Mouse (Mus musculus): Measurements from ENCODE around the gene Hes2. TPM values are rescaled to one million over a fixed set of nuclear protein-coding genes. Genes with fewer than 3 reads are reported as not detected.

The Hes2 gene
- total RNA-seq, 2 experiments from 2014 or later = not detected

- DNase-seq (ENCODE audit: low spot score) = no peak
Measured at GRCm38 (mm10) chr4:152131809-152132771, 26.6 kb upstream of the Hes2 start.

- no peak for DNase-seq (ENCODE audit: low spot score)
Measured at GRCm38 (mm10) chr4:152132772-152133169, 25.9 kb upstream of the Hes2 start.

- DNase-seq (ENCODE audit: low spot score) = no peak
Measured at GRCm38 (mm10) chr4:152133213-152133612, 25.5 kb upstream of the Hes2 start.

GRCm38 (mm10) chr4:152134507-152134906 is 24.2 kb upstream of the Hes2 start:
- no peak for DNase-seq (ENCODE audit: low spot score)

GRCm38 (mm10) chr4:152135363-152135762 is 23.3 kb upstream of the Hes2 start:
- no peak for DNase-seq (ENCODE audit: low spot score)

GRCm38 (mm10) chr4:152136112-152136875 is 22.4 kb upstream of the Hes2 start:
- no peak for DNase-seq (ENCODE audit: low spot score)

GRCm38 (mm10) chr4:152136876-152137250 is 21.8 kb upstream of the Hes2 start:
- DNase-seq (ENCODE audit: low spot score) = no peak

- DNase-seq (ENCODE audit: low spot score) = peak; percentile 91
Measured at GRCm38 (mm10) chr4:152138497-152139260, 20.0 kb upstream of the Hes2 start.

GRCm38 (mm10) chr4:152140441-152140840 is 18.2 kb upstream of the Hes2 start:
- peak; percentile 45 for DNase-seq (ENCODE audit: low spot score)

GRCm38 (mm10) chr4:152141521-152142135 is 17.0 kb upstream of the Hes2 start:
- DNase-seq (ENCODE audit: low spot score) = no peak

- no peak for DNase-seq (ENCODE audit: low spot score)
Measured at GRCm38 (mm10) chr4:152143632-152144031, 15.0 kb upstream of the Hes2 start.

- no peak for DNase-seq (ENCODE audit: low spot score)
Measured at GRCm38 (mm10) chr4:152145473-152145872, 13.2 kb upstream of the Hes2 start.

GRCm38 (mm10) chr4:152146033-152146827 is 12.4 kb upstream of the Hes2 start:
- no peak for DNase-seq (ENCODE audit: low spot score)

GRCm38 (mm10) chr4:152150546-152150945 is 8.1 kb upstream of the Hes2 start:
- DNase-seq (ENCODE audit: low spot score) = no peak

GRCm38 (mm10) chr4:152151451-152151965 is 7.2 kb upstream of the Hes2 start:
- DNase-seq (ENCODE audit: low spot score) = no peak

GRCm38 (mm10) chr4:152151966-152152544 is 6.6 kb upstream of the Hes2 start, which contains the start of gene Espn:
TSS of gene Espn (minus strand) at chr4:152152371.
- DNase-seq (ENCODE audit: low spot score) = no peak

- DNase-seq (ENCODE audit: low spot score) = peak; percentile 82
Measured at GRCm38 (mm10) chr4:152153771-152154177, 4.9 kb upstream of the Hes2 start.

- DNase-seq (ENCODE audit: low spot score) = no peak
Measured at GRCm38 (mm10) chr4:152155019-152155418, 3.6 kb upstream of the Hes2 start.

- no peak for DNase-seq (ENCODE audit: low spot score)
Measured at GRCm38 (mm10) chr4:152157779-152158584, 685 bp upstream of the Hes2 start.

Data from gastrocnemius, adult 18-20 months (tissue).